Mouse (Mus musculus) E14TG2a.4 (cell line): Measurements from ENCODE around the gene Sult3a2.
"Not testable (repeated sequence)": the region's sequence is repeated elsewhere in the genome, so short reads cannot be mapped to it uniquely, and the experiment has no call there.

Experiments
- CTCF ChIP-seq: conservative IDR thresholded peaks from 2 replicates; pipeline ENCODE4 v1.5.1; 2014; ENCODE audit warnings: low read length
- NANOG ChIP-seq: IDR thresholded peaks from 2 replicates; pipeline ENCODE4 v1.6.1; 2014; ENCODE audit warnings: borderline replicate concordance, low read length, mixed read lengths

GRCm38 (mm10) chr10:33792166-33792565 is 5.7 kb upstream of the Sult3a2 start:
- TF ChIP-seq NANOG, CTCF: not testable (repeated sequence)
